Mouse (Mus musculus): Measurements from ENCODE around the gene Shisa8.

Gene Shisa8

GRCm38 (mm10) chr15:82203090-82203489, 9.5 kb downstream of the Shisa8 start:
- no peak for DNase-seq

DNA sequence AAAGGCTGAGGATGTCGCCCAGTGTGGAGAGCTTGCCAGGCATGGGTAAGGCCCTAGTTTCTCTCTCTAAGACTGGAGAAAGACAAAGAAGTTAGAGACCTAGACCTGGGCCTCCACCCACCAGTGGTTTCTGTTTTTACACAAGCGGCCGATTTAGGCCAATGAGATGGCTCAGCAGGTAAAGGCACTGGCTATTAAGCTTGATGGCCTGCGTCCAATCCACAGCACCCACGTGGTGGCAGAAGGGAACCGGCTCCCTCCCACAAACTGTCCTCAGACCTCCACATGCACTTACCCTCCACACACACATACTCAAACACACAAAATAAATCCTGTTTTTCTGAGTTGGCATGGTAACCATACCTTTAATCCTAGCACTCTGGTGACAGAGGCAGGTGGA, 10.5 kb downstream of the Shisa8 start:
- DNase-seq: no peak

- no peak for DNase-seq
Measured at GRCm38 (mm10) chr15:82199546-82199945, 13.1 kb downstream of the Shisa8 start.

DNA sequence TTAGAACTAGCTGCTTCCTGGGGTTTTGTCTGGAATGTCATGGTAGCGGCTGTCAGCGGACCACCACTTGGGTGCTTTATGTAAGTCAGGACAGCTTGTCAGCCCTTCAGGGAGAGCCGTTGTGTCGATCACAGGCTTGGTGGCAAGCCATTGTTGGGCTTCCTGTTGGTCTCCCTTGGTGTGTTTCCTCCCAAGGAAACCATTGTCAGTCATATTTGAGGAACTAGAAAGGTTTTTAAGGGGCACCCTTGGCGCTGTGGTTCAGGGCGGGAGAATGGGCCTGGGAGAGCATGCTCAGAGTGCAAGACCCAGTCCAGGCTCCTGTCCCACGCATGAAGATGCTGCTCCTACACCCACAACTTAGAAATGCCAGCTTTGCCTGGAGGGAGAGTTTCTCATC, 14.3 kb downstream of the Shisa8 start:
- no peak for DNase-seq

GRCm38 (mm10) chr15:82197937-82198336, 14.7 kb downstream of the Shisa8 start:
- DNase-seq: no peak

GRCm38 (mm10) chr15:82197246-82197750, 15.3 kb downstream of the Shisa8 start:
- no peak for DNase-seq

DNA sequence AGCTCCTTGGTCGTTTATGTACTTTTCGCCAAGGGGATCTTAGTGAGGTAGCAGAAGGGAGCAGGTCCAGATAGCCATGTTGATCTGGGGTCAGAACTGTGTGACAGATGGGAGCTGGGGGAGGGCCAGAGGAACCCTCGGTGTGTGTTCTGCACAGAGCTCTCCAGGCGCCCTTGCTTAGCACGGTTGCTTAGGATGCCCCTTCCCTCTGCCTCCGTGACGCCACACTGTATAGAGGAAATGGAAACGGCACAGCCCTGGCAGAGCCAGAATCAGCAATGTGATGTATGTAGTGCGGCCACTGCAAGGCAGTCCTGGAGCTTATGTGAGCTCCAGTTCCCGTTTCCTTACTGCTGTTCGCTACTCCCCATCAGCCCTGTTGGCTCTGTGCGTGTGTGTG, 16.3 kb downstream of the Shisa8 start:
- DNase-seq: no peak

- DNase-seq: no peak
Measured at GRCm38 (mm10) chr15:82192617-82193016, 20.0 kb downstream of the Shisa8 start.

GRCm38 (mm10) chr15:82188481-82189240, 24.0 kb downstream of the Shisa8 start:
- DNase-seq: no peak

- no peak for DNase-seq
Measured at GRCm38 (mm10) chr15:82187924-82188323, 24.7 kb downstream of the Shisa8 start.

DNA sequence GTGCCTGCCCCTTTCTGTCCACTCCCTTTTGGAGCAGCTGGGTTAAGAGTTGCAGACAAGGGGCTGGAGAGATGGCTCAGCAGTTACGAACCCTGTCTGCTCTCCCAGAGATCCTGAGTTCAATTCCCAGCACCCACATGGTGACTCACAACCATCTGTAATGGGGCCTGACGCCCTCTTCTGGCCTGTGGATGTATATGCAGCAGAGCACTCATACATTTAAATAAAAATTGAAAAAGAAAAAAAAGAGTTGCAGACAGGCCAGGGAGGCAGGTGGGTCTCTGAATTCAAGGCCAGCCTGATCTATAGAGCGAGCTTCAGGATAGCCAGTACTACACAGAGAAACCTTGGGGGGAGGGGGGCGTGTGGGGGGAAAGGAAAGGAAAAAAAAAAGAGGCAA, 25.2 kb downstream of the Shisa8 start:
- no peak for DNase-seq

- no peak for DNase-seq
Measured at GRCm38 (mm10) chr15:82186931-82187330, 25.7 kb downstream of the Shisa8 start.

- no peak for DNase-seq
Measured at GRCm38 (mm10) chr15:82186131-82186530, 26.5 kb downstream of the Shisa8 start.

DNA sequence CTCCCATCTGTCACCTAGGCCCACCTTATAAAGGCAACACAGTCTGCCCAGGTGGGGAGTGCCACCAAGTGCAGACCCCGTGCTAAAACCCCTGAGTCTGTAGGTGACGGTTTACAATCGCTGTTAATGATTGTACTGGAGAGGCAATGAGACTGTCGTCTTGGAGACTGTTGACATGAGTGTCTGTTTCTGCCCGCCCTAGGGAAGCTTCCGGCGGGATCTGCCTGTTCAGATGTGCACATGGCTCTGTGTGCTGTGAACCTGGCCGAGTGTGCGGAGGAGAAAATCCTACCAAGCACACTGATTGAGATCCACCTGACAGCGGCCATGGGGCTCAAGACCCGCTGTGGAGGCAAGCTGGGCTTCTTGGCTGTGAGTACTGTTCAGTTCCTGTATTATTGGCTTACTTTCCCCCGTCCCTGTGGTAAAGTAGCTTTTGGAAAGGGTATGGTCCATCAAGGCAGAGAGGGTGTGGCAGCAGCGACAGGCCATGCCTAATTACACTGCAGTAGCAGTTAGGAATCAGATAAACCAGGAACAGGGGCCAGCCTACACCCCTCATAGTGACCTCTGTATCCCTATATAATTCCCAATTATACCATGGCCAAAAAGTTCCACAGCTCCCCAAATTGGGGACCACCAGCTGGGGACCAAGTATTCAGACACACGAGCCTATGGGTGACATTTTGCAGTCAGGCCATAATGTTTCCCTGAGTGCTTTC, 27.4 kb downstream of the Shisa8 start:
- no peak for DNase-seq

DNA sequence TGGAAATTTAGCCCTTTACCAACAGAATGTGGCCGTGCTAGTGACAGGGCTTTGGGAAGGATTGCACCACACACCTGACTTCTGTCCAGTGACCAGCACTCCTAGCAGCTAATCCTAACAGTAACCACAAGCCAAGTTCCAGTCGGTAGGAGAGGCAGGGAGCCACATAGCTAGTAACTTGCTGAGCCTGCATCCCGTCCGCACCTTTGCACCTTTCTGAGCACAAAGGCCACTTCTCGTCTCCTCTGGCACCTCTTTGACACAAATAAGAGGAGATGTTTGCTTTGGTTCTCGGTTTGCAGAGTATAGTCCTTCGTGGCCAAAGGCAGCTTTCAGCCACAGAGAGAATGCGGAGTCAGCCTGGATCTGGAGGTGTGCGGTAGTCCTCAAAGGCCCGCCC, 28.0 kb downstream of the Shisa8 start:
- DNase-seq: peak; percentile 86

GRCm38 (mm10) chr15:82184183-82184582, 28.4 kb downstream of the Shisa8 start:
- peak; percentile 72 for DNase-seq

- no peak for DNase-seq
Measured at GRCm38 (mm10) chr15:82183596-82183995, 29.0 kb downstream of the Shisa8 start.

GRCm38 (mm10) chr15:82182311-82182710, 30.3 kb downstream of the Shisa8 start:
- no peak for DNase-seq

- no peak for DNase-seq
Measured at GRCm38 (mm10) chr15:82181131-82181530, 31.5 kb downstream of the Shisa8 start.

- no peak for DNase-seq
Measured at GRCm38 (mm10) chr15:82177743-82178290, 34.8 kb downstream of the Shisa8 start.

- DNase-seq: no peak
Measured at GRCm38 (mm10) chr15:82175091-82175490, 37.5 kb downstream of the Shisa8 start.

DNA sequence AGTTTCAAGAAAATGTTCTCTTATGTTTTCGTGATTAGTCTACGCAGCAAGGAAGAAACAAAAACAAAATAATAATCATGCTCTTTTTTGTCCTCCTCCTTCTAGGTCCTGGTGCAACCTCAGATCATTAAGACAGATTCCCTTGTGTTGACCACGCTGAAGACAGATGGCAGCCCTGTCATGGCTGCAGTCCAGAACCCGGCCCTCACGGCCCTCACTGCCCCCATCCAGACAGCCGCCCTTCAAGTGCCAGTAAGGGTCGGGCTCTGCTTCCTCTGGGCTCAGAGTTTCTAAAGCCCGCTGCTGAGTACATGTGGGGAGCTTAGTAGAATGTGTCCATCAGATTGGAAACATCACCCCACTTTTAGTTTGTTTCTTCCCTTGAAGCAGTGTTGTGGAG, 40.0 kb downstream of the Shisa8 start:
- no peak for DNase-seq

DNA sequence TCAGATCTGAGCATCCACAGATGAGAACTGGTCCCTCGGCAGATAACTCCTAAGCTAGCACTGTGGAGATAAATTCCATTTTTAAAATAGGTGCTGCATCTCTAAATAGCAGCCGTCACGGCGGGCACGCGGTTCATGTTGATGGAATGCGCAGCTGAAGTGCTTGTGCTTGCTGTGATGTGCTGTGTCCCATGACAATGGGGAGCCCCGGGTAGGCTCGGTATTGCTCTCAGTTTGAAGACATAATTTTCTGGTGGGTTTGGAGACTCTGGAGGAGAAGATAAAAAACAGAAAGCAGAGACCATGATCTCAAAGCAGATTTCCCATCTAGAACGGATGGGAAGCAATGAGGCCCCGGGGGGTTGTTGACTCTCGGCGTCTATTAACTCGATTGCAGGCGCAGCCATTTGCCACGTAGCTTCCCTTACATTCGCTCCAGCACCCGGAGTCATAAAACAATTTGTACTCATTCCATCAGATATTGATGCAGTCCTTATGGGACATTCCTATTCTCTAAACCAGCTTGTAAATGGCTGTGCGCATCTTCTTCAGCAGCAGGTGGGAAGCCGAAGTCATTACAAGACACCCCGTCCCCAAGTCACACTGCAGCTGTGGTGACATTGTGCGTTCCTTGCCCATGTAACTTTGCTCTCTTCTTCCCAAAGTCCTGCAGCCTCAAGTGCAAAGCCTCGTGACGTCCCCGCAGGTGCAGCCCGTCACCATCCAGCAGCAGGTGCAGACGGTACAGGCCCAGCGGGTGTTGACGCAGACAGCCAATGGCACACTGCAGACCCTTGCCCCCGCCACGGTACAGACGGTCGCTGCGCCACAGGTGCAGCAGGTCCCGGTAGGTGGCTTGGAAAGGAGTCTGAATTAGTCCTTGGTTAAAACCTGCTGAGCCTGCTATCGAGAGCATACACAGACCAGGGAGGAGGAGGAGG, 41.9 kb downstream of the Shisa8 start:
- DNase-seq: no peak

All from kidney, adult 11 months (tissue).